Mouse (Mus musculus) bone marrow, adult 2 months (tissue): Measurements from ENCODE around the gene Fuom. TPM values are rescaled to one million over a fixed set of nuclear protein-coding genes. Genes with fewer than 3 reads are reported as not detected.

Experiments used
- H3K27ac ChIP-seq: fragments of 200-500 bp; 2 replicates; pipeline ENCODE4 v1.5.1; 2012; ENCODE audit warnings: low read depth, mild to moderate bottlenecking, control low read depth, inconsistent platforms, low read length; ENCODE audit not compliant: control insufficient read depth, poor library complexity, insufficient read depth
- H3K4me1 ChIP-seq: fragments of 200-500 bp; 2 replicates; pipeline ENCODE4 v1.6.1; 2011; ENCODE audit warnings: low read length; ENCODE audit not compliant: control insufficient read depth, insufficient read depth
- H3K4me3 ChIP-seq: fragments of 200-500 bp; replicated peaks from 2 replicates; pipeline ENCODE3; 2011; ENCODE audit warnings: mild to moderate bottlenecking, low read depth, low read length, control low read depth; ENCODE audit not compliant: control insufficient read depth
- CTCF ChIP-seq: fragments of 200-500 bp; IDR thresholded peaks from 2 replicates; pipeline ENCODE4 v1.5.1; 2011; ENCODE audit warnings: low read length, control low read depth; ENCODE audit not compliant: control insufficient read depth, insufficient read depth
- POLR2A ChIP-seq: fragments of 200-500 bp; IDR thresholded peaks from 2 replicates; pipeline ENCODE4 v1.6.1; 2011; ENCODE audit warnings: low read depth, mild to moderate bottlenecking, control low read depth, low read length, borderline replicate concordance; ENCODE audit not compliant: control insufficient read depth
- WGBS: fragments of 180-500 bp; shearing (Covaris S2); methylation state at CpG from one replicate; pipeline ENCODE4 v1.1.7; 2018; 5-methylcytosine and 5-hydroxymethylcytosine counted together
- polyA plus RNA-seq: library from polyadenylated mRNA; stranded (reverse); fragments of >200 nt; gene quantifications from 2 replicates; pipeline ENCODE4 v1.2.4, GENCODE M21; 2011; ENCODE audit warnings: low replicate concordance; ENCODE audit not compliant: missing spikeins, insufficient read depth, insufficient read length

Fuom gene
- polyA plus RNA-seq, 1 experiment = 18.7 TPM

DNA sequence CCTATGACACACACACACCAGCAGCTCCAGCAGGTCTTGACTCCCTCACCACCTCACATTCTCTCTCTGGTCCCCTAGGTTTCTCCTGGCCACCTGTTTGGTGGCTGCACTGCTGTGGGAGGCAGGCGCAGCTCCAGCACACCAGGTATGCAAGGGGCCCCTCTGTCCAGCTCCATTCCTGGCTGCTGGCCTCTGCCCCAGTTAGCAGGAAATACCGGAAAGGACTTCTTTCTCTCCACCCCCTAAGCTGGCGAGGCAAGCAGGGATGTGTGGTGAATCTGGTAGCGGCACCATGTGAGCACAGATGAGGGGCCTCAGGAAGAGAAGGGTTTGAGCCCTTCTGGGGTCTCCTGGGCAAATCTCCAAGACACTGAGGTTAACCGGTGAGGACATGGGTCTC, 7.3 kb downstream of the Fuom start:
- Histone ChIP-seq H3K4me1 (no peaks in the 10 kb centered on the region), H3K27ac (no peak overlapping the region), H3K4me3 (no peak overlapping the region)
- TF ChIP-seq CTCF (no peak), POLR2A (no peak)
- 61% methylated on average over 5 of the region's 5 CpGs for WGBS

DNA sequence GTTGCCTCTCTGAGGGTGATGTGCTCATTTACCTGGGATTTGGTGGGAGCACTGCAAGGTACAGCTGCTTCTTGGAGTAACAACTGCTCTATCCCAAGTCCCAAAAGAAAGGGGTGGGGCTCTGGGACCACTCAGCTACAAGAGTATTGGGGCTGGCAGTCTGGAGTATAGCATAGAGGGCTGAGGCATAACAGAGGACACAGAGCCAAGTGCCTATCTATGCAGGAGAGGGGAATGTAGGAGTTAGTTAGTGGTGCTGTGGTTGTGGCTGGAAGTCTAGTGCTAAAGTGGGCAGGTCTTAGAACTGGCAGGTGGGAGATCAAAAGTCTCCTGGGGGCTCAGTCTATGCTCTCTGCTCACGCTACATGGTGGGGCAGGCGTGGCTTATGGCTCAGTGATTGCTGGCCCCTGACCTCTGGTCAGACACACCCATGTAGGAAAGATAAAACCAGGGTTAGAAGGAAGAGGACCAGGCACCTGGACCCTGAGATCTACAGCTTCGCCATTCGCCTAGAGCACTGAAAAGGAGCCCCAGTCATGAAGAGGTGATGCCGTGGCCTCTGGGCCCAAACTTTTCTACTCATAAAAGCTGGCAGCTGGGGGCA, 9.2 kb downstream of the Fuom start, which contains the start of gene Prap1:
Prap1 (plus strand) TSS at position 472 of the 605 bp plus-strand sequence.
- 68% methylated on average over 5 of the region's 5 CpGs for WGBS
- TF ChIP-seq CTCF (no peak), POLR2A (no peak)
- no peak within 1 kb of the TSS for H3K27ac ChIP-seq
- no peaks in the 10 kb centered on the region for H3K4me1 ChIP-seq
- H3K4me3 ChIP-seq = no peak within 1 kb of the TSS

DNA sequence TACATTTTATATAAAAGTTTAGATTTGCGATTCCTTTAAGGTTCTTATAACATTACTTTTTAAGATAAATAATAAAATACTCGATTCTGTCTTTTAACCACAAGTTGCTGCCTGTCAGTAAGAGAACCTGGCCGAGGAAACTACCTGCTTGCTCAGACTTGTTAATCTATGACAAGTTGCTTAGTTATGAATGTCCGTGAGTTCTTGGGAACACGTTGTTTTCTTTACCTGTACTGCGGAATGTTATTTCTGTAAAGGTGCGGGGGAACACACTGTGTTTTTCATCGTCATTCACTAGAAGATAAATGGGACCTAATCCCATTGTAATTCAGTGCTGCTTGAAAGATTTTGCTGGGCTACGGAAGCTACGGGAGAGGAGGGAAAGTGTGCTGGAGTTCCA, 11.6 kb downstream of the Fuom start:
- TF ChIP-seq CTCF (no peak), POLR2A (no peak)
- no peak overlapping the region for H3K4me3 ChIP-seq
- H3K27ac ChIP-seq = no peak overlapping the region

DNA sequence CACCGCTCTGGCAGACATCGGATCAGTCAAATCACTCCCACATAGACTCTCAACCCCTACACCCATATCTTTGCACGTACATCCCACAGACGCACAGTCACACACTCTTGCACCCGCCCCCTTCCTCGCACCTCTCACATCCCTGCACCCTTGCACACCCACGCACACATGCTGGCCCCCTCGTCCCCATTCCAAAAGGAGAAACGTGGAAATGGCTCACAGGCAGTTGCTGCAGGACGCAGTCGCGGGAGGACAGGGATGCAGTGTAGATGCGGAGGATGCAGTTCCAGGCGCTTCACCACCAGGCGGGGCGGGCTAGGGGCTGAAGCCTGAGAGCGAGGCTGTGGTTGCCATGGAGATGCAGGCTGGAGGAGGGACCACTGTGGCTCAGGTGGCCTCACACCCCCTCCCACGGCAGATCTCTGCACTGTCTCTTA, 20.0 kb downstream of the Fuom start, which contains the start of gene Caly:
Caly (minus strand) TSS at position 307 of the 437 bp plus-strand sequence.
- no peak within 1 kb of the TSS for H3K27ac ChIP-seq
- TF ChIP-seq POLR2A (no peak), CTCF (no peak)
- 11% methylated on average over 18 of the region's 18 CpGs for WGBS
- no peaks in the 10 kb centered on the region for H3K4me1 ChIP-seq
- no peak within 1 kb of the TSS for H3K4me3 ChIP-seq

More for the DNA sequence above, 11.6 kb downstream of the Fuom start:
- no peaks in the 10 kb centered on the region for H3K4me1 ChIP-seq
- WGBS = 79% methylated on average over 10 of the region's 10 CpGs

DNA sequence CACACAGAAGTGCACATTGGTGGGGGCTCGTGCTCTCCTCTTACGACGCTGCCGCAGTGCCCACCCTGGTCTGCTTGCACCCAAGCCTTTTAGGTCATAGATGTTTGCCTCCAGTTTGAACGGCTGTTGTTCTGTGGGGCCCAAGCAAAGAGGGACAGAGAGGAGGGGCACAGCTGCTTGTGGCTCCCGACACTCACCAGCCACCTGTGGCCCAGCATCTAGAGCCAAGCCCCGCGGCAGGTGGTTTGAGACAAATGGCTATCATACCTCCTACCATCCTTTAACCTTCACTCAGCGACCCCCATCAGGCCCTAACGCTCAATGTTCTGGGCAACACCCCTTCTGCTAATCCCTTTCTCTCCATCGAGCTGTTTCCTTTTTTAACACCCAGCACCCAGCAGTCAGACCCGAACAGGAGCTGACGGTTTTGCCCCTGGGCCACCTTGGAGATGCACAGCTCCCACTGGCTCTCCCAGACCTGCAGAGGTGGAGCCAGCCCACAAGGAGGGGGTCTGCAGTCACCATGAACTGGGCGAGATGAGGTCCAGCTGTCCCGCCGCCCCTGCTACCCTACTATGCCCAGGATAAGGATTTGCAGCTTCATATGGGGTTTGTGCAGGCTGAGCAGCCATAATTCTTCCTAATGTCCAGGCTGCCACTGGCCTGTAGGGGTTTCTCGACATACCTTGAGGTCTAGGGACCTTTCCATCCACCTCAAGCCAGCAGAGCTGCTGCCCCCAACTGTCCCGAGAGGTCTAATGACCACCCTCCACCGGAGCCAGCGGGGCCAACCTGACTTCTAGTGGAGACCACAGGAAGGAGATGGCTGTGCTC, 20.6 kb downstream of the Fuom start:
- H3K4me3 ChIP-seq = no peak overlapping the region
- WGBS = 24% methylated on average over 20 of the region's 20 CpGs

DNA sequence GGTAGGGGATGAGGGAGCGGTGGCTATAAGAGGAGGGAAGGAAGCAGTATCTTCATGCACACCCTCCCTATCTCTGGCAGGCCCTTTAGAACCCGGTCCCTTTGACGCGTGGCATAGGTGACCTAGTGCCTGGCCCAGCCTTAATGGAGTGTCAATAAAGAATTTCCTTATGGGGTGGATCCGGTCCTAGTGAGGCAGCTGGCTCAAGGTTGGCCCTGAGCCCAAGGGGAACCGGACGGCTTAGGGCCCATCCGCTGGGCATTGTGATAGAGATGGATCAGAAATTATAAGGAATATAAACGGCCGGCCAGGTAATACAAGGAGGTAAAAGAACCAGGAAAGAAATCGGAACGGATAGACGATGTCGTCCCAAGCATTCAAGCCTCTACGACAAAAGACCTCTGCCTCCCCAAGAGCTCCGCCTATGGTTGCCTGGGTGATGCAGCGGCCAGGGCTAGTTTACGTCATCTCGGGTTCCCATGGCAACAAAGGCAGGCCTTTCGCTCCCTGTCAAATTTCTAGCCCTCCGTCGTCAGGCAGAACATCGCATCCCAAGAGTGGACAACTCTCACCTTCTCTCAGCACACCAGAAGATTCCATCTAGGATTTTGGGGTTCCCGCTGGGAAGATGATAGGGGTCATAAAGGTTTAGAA, 21.6 kb downstream of the Fuom start:
- TF ChIP-seq POLR2A (no peak), CTCF (no peak)
- Histone ChIP-seq H3K27ac (no peak overlapping the region), H3K4me1 (no peaks in the 10 kb centered on the region), H3K4me3 (no peak overlapping the region)
- 5% methylated on average over 24 of the region's 24 CpGs for WGBS

More for the DNA sequence above, 20.6 kb downstream of the Fuom start:
- H3K4me1 ChIP-seq = no peaks in the 10 kb centered on the region
- no peak overlapping the region for H3K27ac ChIP-seq
- TF ChIP-seq POLR2A = no peak
- no peak for TF ChIP-seq CTCF

DNA sequence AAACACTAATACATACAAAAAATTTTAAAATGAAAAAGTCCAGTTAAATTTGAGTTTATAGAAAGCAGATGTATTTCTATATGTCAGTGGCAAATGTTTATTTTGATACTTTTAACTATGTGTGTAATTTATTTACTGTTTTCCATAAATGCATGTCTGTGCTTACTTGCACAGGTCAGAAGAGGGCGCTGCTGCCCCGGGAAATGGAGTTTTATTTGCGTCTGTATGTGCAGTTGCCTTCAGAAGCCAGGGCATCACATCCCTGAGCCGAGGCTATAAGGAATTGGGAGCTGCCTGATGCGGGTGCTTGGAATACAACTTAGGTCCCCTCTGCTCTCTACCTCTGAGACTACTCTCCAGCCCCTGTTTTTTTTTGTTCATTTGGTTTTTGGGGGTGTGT, 23.5 kb downstream of the Fuom start:
- WGBS = 6% methylated on average over 5 of the region's 5 CpGs
- no peak overlapping the region for H3K4me3 ChIP-seq
- TF ChIP-seq CTCF = peak; percentile 79
- TF ChIP-seq POLR2A = no peak
- no peaks in the 10 kb centered on the region for H3K4me1 ChIP-seq
- no peak overlapping the region for H3K27ac ChIP-seq

DNA sequence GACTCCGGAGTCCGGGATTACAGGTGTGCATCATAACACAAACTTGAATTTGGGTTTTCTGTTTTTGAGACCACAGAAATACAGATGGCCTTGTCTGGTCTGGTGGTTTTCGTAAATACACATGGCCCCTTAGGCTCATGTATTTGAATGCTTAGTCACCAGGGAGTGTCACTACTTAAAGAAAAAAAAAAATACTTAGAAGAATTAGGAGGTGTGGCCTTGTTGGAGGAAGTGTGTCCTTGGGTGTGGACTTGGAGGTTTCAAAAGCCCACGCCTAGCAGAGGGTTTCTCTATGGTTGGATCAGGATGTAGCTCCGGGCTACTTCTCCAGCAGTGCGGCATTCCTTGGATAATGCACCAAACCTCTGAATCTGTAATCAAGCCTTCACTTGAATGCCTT, 24.5 kb downstream of the Fuom start:
- TF ChIP-seq CTCF (no peak), POLR2A (no peak)
- Histone ChIP-seq H3K4me3 (no peak overlapping the region), H3K4me1 (no peaks in the 10 kb centered on the region), H3K27ac (no peak overlapping the region)
- WGBS = 48% methylated on average over 6 of the region's 6 CpGs
